Mouse (Mus musculus): ENCODE data around the gene Arhgef15.

The Arhgef15 gene

DNA sequence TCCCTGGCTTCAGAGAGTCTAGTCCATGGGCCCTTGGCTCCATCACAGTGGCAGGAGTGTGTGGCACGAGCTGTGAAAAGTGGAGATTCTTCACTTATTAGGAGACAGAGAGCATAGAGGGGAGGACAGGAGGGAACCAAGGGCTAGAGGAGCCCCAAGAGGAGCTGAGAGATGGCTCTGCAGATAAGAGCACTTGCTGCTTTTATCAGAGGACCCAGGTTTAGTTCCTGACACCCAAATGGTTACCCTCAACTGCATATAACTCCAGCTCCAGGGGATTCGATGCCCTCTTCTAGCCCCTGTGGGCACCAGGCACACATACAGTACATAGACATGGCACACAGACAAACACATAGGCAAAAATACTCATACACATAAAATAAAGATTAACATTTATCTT, 32.5 kb downstream of the Arhgef15 start:
- no peak for DNase-seq (ENCODE audit: low spot score in 2 of 2)

DNA sequence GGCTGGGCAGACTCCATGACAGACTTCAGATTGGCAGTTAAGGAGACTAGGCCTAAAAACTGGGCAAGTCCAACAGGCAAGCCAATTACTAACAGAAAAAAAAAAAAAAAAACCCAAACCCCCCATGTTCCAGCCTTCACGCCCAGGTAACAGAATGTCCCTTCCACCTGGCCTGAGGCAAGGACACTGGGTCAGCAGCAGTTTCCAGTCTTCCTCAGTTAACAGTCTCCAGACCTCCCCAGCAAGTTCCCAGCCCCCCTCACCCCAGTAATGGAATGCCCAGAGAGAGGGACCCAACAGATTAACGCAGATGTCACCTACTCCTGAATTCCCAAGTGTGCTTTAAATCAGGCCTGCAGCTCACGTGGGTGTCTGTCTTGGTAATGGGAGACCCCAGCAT, 34.1 kb downstream of the Arhgef15 start:
- DNase-seq (ENCODE audit: low spot score in 2 of 2) = no peak

DNA sequence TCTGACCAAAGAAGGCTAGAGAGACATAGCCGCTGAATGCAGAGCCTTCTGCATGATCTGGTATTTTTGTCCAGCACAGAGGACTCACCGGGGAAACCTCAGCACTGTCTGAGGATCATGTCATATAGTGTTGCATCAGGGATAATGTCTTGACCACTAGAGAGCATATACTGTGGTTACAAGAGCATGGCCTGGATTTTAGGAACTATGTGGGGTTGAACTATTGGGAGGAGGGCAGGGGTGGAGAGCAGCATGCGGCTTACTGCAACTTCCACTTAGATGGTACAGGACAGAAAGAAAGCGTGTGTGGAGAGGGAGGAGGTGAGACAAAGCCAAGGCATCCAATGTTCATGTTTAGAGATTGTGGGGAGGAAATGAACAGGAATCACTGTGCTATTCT, 42.7 kb downstream of the Arhgef15 start:
- DNase-seq (ENCODE audit: low spot score in 2 of 2) = no peak

- no peak for DNase-seq (ENCODE audit: low spot score in 2 of 2)
Measured at GRCm38 (mm10) chr11:68911531-68912177, 45.6 kb downstream of the Arhgef15 start.

GRCm38 (mm10) chr11:68908846-68909503, 48.3 kb downstream of the Arhgef15 start:
- DNase-seq (ENCODE audit: low spot score in 2 of 2) = no peak

- no peak for DNase-seq (ENCODE audit: low spot score in 2 of 2)
Measured at GRCm38 (mm10) chr11:68907251-68907650, 50.0 kb downstream of the Arhgef15 start.

DNA sequence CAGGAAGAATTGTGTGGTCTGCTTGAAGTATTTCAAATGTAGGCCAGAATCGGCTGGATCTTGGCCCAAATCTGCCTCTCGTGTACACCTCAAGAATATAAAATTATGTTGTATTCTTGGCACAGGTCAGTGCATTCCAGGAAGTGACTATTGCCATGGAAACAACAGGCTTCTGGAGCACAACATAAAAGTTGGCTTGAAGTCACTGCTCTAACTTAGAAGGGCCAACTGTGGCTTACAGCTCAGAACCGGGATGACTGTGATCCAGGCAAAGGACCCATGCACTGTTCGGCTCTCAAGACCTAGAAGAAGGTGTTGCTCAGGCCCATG, 50.9 kb downstream of the Arhgef15 start:
- DNase-seq (ENCODE audit: low spot score in 2 of 2) = no peak

GRCm38 (mm10) chr11:68905665-68906460, 51.4 kb downstream of the Arhgef15 start:
- DNase-seq (ENCODE audit: low spot score in 2 of 2) = no peak

GRCm38 (mm10) chr11:68905138-68905531, 52.1 kb downstream of the Arhgef15 start:
- no peak for DNase-seq (ENCODE audit: low spot score in 2 of 2)

DNA sequence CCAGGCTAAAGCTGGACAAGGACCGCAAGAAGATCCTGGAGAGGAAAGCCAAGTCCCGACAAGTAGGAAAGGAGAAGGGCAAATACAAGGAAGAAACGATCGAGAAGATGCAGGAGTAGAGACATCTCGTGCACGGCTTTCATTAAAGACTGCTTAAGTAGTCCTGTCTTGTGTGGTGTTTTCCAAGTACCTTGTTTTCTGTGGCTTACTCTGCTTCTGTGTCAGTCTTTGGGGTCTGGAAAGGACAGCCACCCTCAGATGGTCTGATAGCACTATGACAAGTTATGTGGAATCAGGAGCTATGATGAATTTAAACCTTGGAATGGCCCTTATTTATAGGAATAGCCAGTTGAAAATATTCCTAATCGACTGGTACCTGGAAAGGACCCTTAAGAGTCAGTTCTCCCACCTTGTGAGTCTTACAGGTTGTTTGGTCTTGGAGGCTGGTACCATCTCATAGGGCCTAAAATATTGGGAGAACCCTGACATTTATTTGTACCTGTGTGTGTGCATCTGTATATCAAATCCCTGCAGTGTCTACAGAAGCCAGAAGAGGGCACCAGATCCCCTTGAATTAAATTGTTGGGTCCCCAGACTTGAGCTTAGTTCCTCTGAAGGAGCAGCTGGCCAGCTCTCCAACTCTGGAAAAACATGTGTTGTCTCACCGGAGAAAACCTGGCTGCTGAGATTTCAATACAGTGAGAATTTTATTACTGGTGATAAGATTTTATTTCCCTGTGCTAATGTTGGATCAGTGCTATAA, 52.7 kb downstream of the Arhgef15 start:
- DNase-seq (ENCODE audit: low spot score in 2 of 2) = peak; percentile 71 to 84

- DNase-seq (ENCODE audit: low spot score in 2 of 2) = no peak
Measured at GRCm38 (mm10) chr11:68903775-68904174, 53.5 kb downstream of the Arhgef15 start.

- DNase-seq (ENCODE audit: low spot score in 2 of 2) = no peak
Measured at GRCm38 (mm10) chr11:68902823-68903222, 54.5 kb downstream of the Arhgef15 start.

GRCm38 (mm10) chr11:68902367-68902766, 54.9 kb downstream of the Arhgef15 start:
- no peak for DNase-seq (ENCODE audit: low spot score in 2 of 2)

- DNase-seq (ENCODE audit: low spot score in 2 of 2) = no peak
Measured at GRCm38 (mm10) chr11:68902047-68902364, 55.3 kb downstream of the Arhgef15 start.

GRCm38 (mm10) chr11:68901351-68902046, 55.8 kb downstream of the Arhgef15 start, which contains the start of gene Rpl26:
TSS of gene Rpl26 (plus strand) at chr11:68901583.
- DNase-seq (ENCODE audit: low spot score in 2 of 2) = peak; percentile 99 to 100

GRCm38 (mm10) chr11:68900519-68901350, 56.5 kb downstream of the Arhgef15 start:
- DNase-seq (ENCODE audit: low spot score in 2 of 2) = peak in 1 of 2 experiments; percentile 22

DNA sequence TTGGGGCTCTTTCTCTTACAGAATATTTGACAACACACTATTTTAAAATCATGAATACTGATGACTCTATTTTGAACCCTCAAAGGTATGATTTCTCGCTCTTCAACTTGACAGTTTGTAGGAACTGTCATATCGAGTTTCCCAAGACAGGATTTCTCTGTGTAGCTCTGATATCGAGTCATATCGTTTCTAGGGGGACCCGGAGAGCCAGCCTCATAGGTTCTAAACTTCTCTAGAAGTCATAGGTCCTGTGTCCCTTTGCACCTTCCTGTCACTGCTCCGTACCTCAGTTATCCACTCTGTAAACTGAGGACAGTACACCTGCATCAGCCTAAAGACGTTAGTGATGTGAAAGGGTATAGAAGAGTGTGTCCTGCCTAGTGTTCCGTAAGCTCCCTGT, 57.5 kb downstream of the Arhgef15 start:
- no peak for DNase-seq (ENCODE audit: low spot score in 2 of 2)

DNA sequence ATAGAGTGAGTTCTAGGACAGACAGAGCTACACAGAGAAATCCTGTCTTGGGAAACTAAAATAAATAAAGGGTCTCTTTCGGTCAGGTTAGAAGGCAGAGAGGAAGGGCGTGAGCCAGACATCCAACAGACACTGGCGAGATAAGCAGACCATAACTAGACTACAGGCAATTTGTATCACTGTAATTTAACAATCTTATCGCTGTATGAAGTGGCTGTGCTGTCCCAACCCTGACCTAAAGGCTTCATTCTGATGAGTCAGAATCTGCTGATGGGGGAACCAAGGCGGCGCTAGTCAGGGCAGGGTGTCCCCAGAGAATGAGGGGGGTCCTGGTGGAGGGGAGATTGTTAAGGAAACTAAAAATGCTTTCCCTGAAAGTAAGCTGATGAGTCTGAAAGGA, 58.5 kb downstream of the Arhgef15 start:
- DNase-seq (ENCODE audit: low spot score in 2 of 2) = no peak

- DNase-seq (ENCODE audit: low spot score in 2 of 2) = no peak
Measured at GRCm38 (mm10) chr11:68897838-68898237, 59.4 kb downstream of the Arhgef15 start.

- DNase-seq (ENCODE audit: low spot score in 2 of 2) = peak; percentile 61 to 72
Measured at GRCm38 (mm10) chr11:68897120-68897519, 60.2 kb downstream of the Arhgef15 start.

DNA sequence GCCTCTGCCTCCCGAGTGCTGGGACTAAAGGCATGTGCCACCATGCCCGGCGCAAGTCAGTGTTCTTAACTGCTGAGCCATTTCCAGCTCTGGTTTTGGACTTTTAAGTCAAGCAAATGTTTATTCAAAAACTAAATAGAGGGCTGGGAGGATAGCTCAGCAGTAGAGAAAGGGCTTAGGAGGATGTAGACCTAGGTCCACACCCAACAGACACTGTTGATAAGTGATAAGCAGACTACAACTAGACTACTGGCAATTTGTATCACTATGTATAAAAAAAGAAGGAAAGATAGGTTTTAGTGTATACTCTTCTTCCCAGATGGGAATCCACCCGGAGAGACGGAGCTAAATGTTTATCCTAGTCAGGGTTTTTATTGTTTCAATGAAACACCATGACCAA, 61.0 kb downstream of the Arhgef15 start:
- DNase-seq (ENCODE audit: low spot score in 2 of 2) = no peak
